ENCODE assay signal across 16 mouse cellular contexts in the genomic region with DNA sequence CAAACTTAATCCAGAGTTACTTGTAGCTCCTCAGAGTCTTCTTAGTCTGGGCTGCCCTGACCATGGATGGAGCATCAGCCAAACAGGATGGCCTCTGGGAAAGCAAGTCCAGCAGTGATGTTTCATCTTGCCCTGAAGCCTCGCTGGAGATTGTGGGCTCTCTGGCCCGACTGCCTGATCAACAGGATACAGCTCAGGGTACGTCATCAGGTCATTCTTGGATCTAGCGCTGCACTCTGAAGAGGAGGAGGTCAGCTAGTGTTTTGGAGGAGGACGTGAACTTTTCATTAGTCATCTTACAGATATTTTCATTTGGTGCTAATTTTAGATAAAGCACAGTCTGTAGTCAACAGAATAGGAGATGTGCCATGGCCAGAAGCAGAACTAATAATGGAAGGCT. TPM values are rescaled to one million over a fixed set of nuclear protein-coding genes. Genes with fewer than 3 reads are reported as not detected.
DNase-seq lines count a peak whose midpoint lies in the region; ATAC-seq lines count a peak whose summit lies in the region.
"Had no signal": no experiment of that assay in that cellular context is flagged by ENCODE, and none has a peak within 500 bp of the region (broad histone marks: within the 10 kb centered on the region; RNA-seq: fewer than 3 reads in every experiment).

No protein-coding gene starts in this region.

- intact Hi-C loops in heart, postnatal 10 days (cut with DNase I), result no loop called here

- H3K36me3 ChIP-seq in heart, embryonic 11.5 days (ENCODE audit: control insufficient read depth, insufficient read depth, low read length), result peaks cover 16% of the 10 kb centered on the region
- peaks cover 50% of the 10 kb centered on the region for H3K36me3 ChIP-seq in hindbrain, embryonic 14.5 days (replicated peaks; ENCODE audit: control insufficient read depth, insufficient read depth)

- no peak overlapping the region for H3K9ac ChIP-seq in heart, embryonic 11.5 days (ENCODE audit: low read depth, low read length)
- no peak overlapping the region for H3K9ac ChIP-seq in hindbrain, embryonic 14.5 days
- H3K9ac ChIP-seq: embryonic facial prominence, embryonic 13.5 days; forebrain, embryonic 12.5 days; hindbrain, embryonic 13.5 days; limb, embryonic 13.5 days; midbrain, embryonic 15.5 days had no signal

- H3K4me1 ChIP-seq in heart, embryonic 11.5 days (ENCODE audit: control insufficient read depth, insufficient read depth, low read length), result peaks cover 6% of the 10 kb centered on the region
- peaks cover 9% of the 10 kb centered on the region; the same call in 1 of the 2 replicates for H3K4me1 ChIP-seq in hindbrain, embryonic 14.5 days (replicated peaks; ENCODE audit: control insufficient read depth, insufficient read depth, low read length)

- WGBS in heart, embryonic 11.5 days (ENCODE audit: insufficient replicate concordance), result 87% methylated on average over 5 of the region's 5 CpGs
- WGBS in hindbrain, embryonic 14.5 days, result 95% methylated on average over 5 of the region's 5 CpGs

- no peaks in the 10 kb centered on the region for H3K27me3 ChIP-seq in heart, embryonic 11.5 days (ENCODE audit: control insufficient read depth, insufficient read depth, low read length)
- H3K27me3 ChIP-seq in hindbrain, embryonic 14.5 days (ENCODE audit: control insufficient read depth, insufficient read depth, low read length), result no peaks in the 10 kb centered on the region
- H3K27me3 ChIP-seq: embryonic facial prominence, embryonic 13.5 days; forebrain, embryonic 12.5 days; hindbrain, embryonic 13.5 days; limb, embryonic 13.5 days; midbrain, embryonic 15.5 days had no signal

- ATAC-seq in heart, embryonic 11.5 days (replicated peaks; ENCODE audit: insufficient number of reproducible peaks, low FRiP score, low TSS enrichment), result no peak
- no peak for ATAC-seq in hindbrain, embryonic 14.5 days (ENCODE audit: low FRiP score)
- ATAC-seq: midbrain, embryonic 15.5 days had no signal

- no peak overlapping the region for H3K4me3 ChIP-seq in heart, embryonic 11.5 days (ENCODE audit: low read depth, low read length)
- H3K4me3 ChIP-seq in hindbrain, embryonic 14.5 days (replicated peaks; ENCODE audit: low read length), result no peak overlapping the region
- H3K4me3 ChIP-seq: embryonic facial prominence, embryonic 13.5 days; forebrain, embryonic 12.5 days; hindbrain, embryonic 13.5 days; left cerebral cortex, adult 2 months; limb, embryonic 13.5 days; midbrain, embryonic 15.5 days had no signal

- no peak overlapping the region for H3K4me2 ChIP-seq in heart, embryonic 11.5 days
- no peak overlapping the region for H3K4me2 ChIP-seq in hindbrain, embryonic 14.5 days (replicated peaks)
- H3K4me2 ChIP-seq: embryonic facial prominence, embryonic 13.5 days; forebrain, embryonic 12.5 days; hindbrain, embryonic 13.5 days; limb, embryonic 13.5 days; midbrain, embryonic 15.5 days had no signal

- H3K27ac ChIP-seq in heart, embryonic 11.5 days (ENCODE audit: low read depth, low read length), result no peak overlapping the region
- H3K27ac ChIP-seq in hindbrain, embryonic 14.5 days, result no peak overlapping the region
- H3K27ac ChIP-seq: embryonic facial prominence, embryonic 13.5 days; forebrain, embryonic 12.5 days; hindbrain, embryonic 13.5 days; kidney, postnatal 0 days; left cerebral cortex, adult 2 months; limb, embryonic 13.5 days; midbrain, embryonic 15.5 days had no signal

- H3K9me3 ChIP-seq in heart, embryonic 11.5 days (replicated peaks; ENCODE audit: control insufficient read depth, low read length), result no peaks in the 10 kb centered on the region
- no peaks in the 10 kb centered on the region for H3K9me3 ChIP-seq in hindbrain, embryonic 14.5 days (ENCODE audit: control insufficient read depth, low read length)
- H3K9me3 ChIP-seq: embryonic facial prominence, embryonic 13.5 days; forebrain, embryonic 12.5 days; hindbrain, embryonic 13.5 days; limb, embryonic 13.5 days; midbrain, embryonic 15.5 days had no signal

- peak; percentile 57 for DNase-seq in heart, adult 8-10 months (ENCODE audit: low spot score)
- DNase-seq in 3T3-L1 (ENCODE audit: low read depth, low spot score) (peak; percentile 52), NIH3T3 (ENCODE audit: low read depth) (peak; percentile 59)
- peak; percentile 23 to 31 for DNase-seq in heart, postnatal 10 days
- no peak for DNase-seq in cerebellum, postnatal 14 days
- DNase-seq in hindbrain, embryonic 14.5 days (ENCODE audit: low spot score), result no peak
- DNase-seq: cerebellum, postnatal 36 days; lung, adult 2 months had no signal

RNA-seq across cellular contexts. Expression of a gene that starts 5.2 kb away (rescaled TPM):
- 10 to 100 TPM; 51.0 to 56.3 (median 55.1) TPM for total RNA-seq in heart, adult 8-10 months (2022)
- polyA plus RNA-seq in heart, embryonic 11.5 days (2014; fragmentation: Nextera tagmentation; extraction: Ambion mirVana), result 19.2 and 20.9 TPM in 2 replicates
- total RNA-seq in heart, postnatal 10 days (2021), result 10 to 100 TPM; 35.3 to 39.5 TPM
- polyA plus RNA-seq in hindbrain, embryonic 14.5 days (2014; fragmentation: Nextera tagmentation; extraction: Ambion mirVana), result 28.2 and 30.6 TPM in 2 replicates

RNA-seq across cellular contexts. Expression of a gene that starts 46.1 kb away (rescaled TPM):
- total RNA-seq in heart, adult 8-10 months (2022), result 10 to 100 TPM; 11.4 to 13.4 (median 11.9) TPM
- 35.7 and 38.1 TPM in 2 replicates for polyA plus RNA-seq in heart, embryonic 11.5 days (2014; fragmentation: Nextera tagmentation; extraction: Ambion mirVana)
- 10 to 100 TPM; 21.6 to 22.1 TPM for total RNA-seq in heart, postnatal 10 days (2021)
- 86.9 and 88.2 TPM in 2 replicates for polyA plus RNA-seq in hindbrain, embryonic 14.5 days (2014; fragmentation: Nextera tagmentation; extraction: Ambion mirVana)

RNA-seq across cellular contexts. Expression of a gene that starts 49.1 kb away (rescaled TPM):
- 10 to 100 TPM; 25.2 to 33.7 (median 30.0) TPM for total RNA-seq in heart, adult 8-10 months (2022)
- 24.8 and 28.7 TPM in 2 replicates for polyA plus RNA-seq in heart, embryonic 11.5 days (2014; fragmentation: Nextera tagmentation; extraction: Ambion mirVana)
- total RNA-seq in heart, postnatal 10 days (2021), result 10 to 100 TPM; 28.6 to 34.9 TPM
- 26.1 and 27.8 TPM in 2 replicates for polyA plus RNA-seq in hindbrain, embryonic 14.5 days (2014; fragmentation: Nextera tagmentation; extraction: Ambion mirVana)

Comparison
In these comparisons a context has a peak if more than half of its experiments do, and no peak if none do; other contexts are left out.
1. DNase-seq: peak in heart, adult 8-10 months (single experiment), 3T3-L1 (single experiment), NIH3T3 (single experiment) and heart, postnatal 10 days (2 of 2); none in cerebellum, postnatal 14 days (0 of 2) and hindbrain, embryonic 14.5 days (single experiment).